Mouse (Mus musculus) T-helper 1 cell (primary cell): ENCODE results near the gene Doc2a.

Experiments
- in situ Hi-C: fragments of 300-600 bp; cut with MboI, MseI; formaldehyde crosslinking; loops from one replicate; pipeline ENCODE4 v1.15.1; 2025; ENCODE audit warnings: high pct_unique_total_duplicates

Doc2a gene

GRCm38 (mm10) chr7:126823202-126823711 lies 24.0 kb upstream of the Doc2a start:
- in situ Hi-C loops = no loop called here

GRCm38 (mm10) chr7:126823940-126824339 lies 23.3 kb upstream of the Doc2a start:
- in situ Hi-C loops = no loop called here

GRCm38 (mm10) chr7:126825403-126825802 lies 21.8 kb upstream of the Doc2a start:
- in situ Hi-C loops = loop anchor here (25.0 kb wide), 1 partner anchor 137 kb away; the partner anchor contains the start of gene Sez6l2

GRCm38 (mm10) chr7:126825952-126826351 lies 21.3 kb upstream of the Doc2a start:
- in situ Hi-C loops = loop anchor here (25.0 kb wide), 1 partner anchor 136 kb away; the partner anchor contains the start of gene Sez6l2

GRCm38 (mm10) chr7:126831539-126831938 lies 15.7 kb upstream of the Doc2a start, which contains the start of gene 4930451I11Rik:
4930451I11Rik (minus strand) TSS chr7:126831639.
- in situ Hi-C loops = loop anchor here (25.0 kb wide), 1 partner anchor 131 kb away; the partner anchor contains the start of gene Sez6l2

- in situ Hi-C loops = loop anchor here (25.0 kb wide), 1 partner anchor 130 kb away; the partner anchor contains the start of gene Sez6l2
Observed at GRCm38 (mm10) chr7:126832036-126832598, 15.1 kb upstream of the Doc2a start.

- in situ Hi-C loops = loop anchor here (25.0 kb wide), 1 partner anchor 129 kb away; the partner anchor contains the start of gene Sez6l2
Observed at GRCm38 (mm10) chr7:126833294-126833693, 13.9 kb upstream of the Doc2a start.

- in situ Hi-C loops = loop anchor here (25.0 kb wide), 1 partner anchor 119 kb away; the partner anchor contains the start of gene Sez6l2
Observed at GRCm38 (mm10) chr7:126843276-126843675, 3.9 kb upstream of the Doc2a start.

GRCm38 (mm10) chr7:126845516-126845915 lies 1.7 kb upstream of the Doc2a start:
- in situ Hi-C loops = loop anchor here (25.0 kb wide), 1 partner anchor 117 kb away; the partner anchor contains the start of gene Sez6l2

- in situ Hi-C loops = loop anchor here (25.0 kb wide), 1 partner anchor 115 kb away; the partner anchor contains the start of gene Sez6l2
Observed at GRCm38 (mm10) chr7:126847421-126848398, 494 bp downstream of the Doc2a start.

GRCm38 (mm10) chr7:126848794-126849193 lies 1.6 kb downstream of the Doc2a start:
- in situ Hi-C loops = loop anchor here (25.0 kb wide), 1 partner anchor 114 kb away; the partner anchor contains the start of gene Sez6l2

GRCm38 (mm10) chr7:126850161-126850560 lies 2.9 kb downstream of the Doc2a start:
- in situ Hi-C loops = no loop called here

- in situ Hi-C loops = no loop called here
Observed at GRCm38 (mm10) chr7:126851192-126851591, 4.0 kb downstream of the Doc2a start.

- in situ Hi-C loops = no loop called here
Observed at GRCm38 (mm10) chr7:126853454-126853853, 6.2 kb downstream of the Doc2a start.

- in situ Hi-C loops = no loop called here
Observed at GRCm38 (mm10) chr7:126855641-126856040, 8.4 kb downstream of the Doc2a start.

GRCm38 (mm10) chr7:126856741-126857420 lies 9.7 kb downstream of the Doc2a start:
- in situ Hi-C loops = no loop called here

GRCm38 (mm10) chr7:126860987-126861386 lies 13.8 kb downstream of the Doc2a start:
- in situ Hi-C loops = loop anchor here (10.0 kb wide), 1 partner anchor 564 kb away; the partner anchor contains the start of gene Zfp688

- in situ Hi-C loops = loop anchor here (10.0 kb wide), 1 partner anchor 563 kb away; the partner anchor contains the start of gene Zfp688
Observed at GRCm38 (mm10) chr7:126861429-126862130, 14.4 kb downstream of the Doc2a start, which contains the start of gene Hirip3. Hirip3 (plus strand) TSS chr7:126861972.

- in situ Hi-C loops = loop anchor here (10.0 kb wide), 1 partner anchor 563 kb away; the partner anchor contains the start of gene Zfp688
Observed at GRCm38 (mm10) chr7:126862147-126862784, 15.1 kb downstream of the Doc2a start, which contains the start of gene Ino80e. Ino80e (minus strand) TSS chr7:126862377.
